Mouse (Mus musculus) cortical plate, adult 2 months (tissue): ENCODE results near the gene Ugt1a8.

Experiments used
- CTCF ChIP-seq: fragments of 200-500 bp; IDR thresholded peaks from 2 replicates; pipeline ENCODE4 v1.5.1; 2011; ENCODE audit warnings: mild to moderate bottlenecking, control low read depth, low read length; ENCODE audit not compliant: insufficient read depth; ENCODE audit errors: extremely low read depth
- POLR2A ChIP-seq: fragments of 200-500 bp; IDR thresholded peaks from 2 replicates; pipeline ENCODE4 v1.6.1; 2011; ENCODE audit warnings: mild to moderate bottlenecking, low read length, control low read depth; ENCODE audit not compliant: insufficient read depth; ENCODE audit errors: extremely low read depth

DNA sequence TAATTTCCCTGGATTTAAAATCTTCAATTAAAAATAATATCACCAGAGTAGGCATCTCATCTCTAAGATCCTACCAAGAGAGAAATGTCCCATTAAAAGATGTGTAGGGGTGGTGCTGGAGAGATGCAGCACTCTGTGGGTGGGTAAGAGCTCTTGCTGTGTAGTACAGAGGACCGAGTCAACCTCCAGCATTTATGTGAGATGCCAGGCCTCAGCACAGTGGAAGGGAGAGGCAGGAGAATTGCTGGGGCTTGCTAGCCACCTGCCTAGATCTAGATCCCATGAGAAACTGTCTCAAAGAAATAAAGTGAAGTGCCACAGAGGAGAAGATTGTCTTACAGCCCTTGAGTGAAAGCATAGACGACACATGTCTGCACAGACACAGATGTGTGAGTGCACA, 128.9 kb downstream of the Ugt1a8 start:
- TF ChIP-seq CTCF (no peak), POLR2A (no peak)
